Mouse (Mus musculus) cerebellum, postnatal 4 days (tissue): ENCODE results near the gene Atl2.

Experiments
- DNase-seq, 2 experiments: peaks; one replicate each; pipeline ENCODE4 v3.0.0; 2022; ENCODE audit warnings: low spot score in 2 of 2, mixed read lengths in 1 of 2

The Atl2 gene

DNA sequence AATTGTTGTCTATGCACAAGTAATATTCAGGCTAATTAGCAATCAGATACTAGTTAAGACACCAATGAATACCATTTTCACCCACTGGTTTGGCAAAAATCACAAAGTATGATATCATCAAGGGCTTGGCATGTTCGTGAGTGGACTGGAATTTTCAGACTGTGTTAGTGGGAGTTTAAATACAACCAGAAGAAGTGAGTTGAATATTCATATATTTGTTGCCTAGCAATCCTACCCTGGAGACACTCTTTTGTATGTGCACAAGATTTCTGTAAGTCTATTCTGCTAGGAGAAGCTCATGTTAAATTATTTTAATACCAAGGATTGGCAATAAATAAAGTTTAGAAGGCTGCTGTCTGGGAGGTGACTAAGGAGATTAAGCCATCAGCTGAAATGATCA lies 71.5 kb downstream of the Atl2 start:
- no peak for DNase-seq

DNA sequence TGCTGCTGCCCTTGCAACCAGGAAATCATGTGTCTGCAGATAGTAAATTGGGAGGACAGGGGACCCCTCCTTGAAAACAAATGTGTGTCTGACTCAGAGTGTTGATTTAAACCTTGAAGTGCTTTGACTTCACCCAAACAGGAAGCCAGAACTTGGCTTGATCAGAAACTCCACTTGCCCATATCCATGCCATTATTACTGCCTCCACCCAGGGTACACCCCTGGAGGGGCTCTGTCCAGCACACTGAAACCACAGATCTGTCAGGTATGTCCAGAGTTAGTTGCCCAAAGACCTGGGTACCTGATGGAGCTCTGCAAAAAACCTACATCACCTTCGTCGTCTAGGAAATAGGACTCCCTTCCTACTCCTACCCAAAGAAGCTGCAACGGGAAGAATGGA lies 77.0 kb downstream of the Atl2 start:
- DNase-seq, result no peak

DNA sequence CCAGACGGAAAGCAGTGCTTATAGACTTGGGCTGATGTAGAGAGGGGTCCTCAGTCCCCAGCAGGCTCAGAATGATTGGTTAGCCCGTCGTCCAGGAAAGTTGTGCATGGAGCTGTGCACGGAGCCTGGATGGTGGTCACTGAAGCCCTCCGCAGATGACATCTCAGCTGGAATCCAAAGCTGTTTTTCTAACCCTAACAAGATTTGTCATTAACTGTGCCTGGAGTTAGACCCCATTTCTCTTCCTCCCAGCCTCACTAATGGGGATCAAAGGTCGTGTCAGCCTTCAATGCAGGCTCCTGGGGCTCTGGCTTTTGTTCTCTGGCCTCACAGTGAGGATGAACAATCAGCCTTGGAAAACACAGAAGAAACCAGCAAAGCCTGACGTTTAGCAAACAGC lies 77.9 kb downstream of the Atl2 start:
- DNase-seq, result no peak

- DNase-seq, result no peak
These were observed 78.4 kb downstream of the Atl2 start for GRCm38 (mm10) chr17:79817551-79817950.

DNA sequence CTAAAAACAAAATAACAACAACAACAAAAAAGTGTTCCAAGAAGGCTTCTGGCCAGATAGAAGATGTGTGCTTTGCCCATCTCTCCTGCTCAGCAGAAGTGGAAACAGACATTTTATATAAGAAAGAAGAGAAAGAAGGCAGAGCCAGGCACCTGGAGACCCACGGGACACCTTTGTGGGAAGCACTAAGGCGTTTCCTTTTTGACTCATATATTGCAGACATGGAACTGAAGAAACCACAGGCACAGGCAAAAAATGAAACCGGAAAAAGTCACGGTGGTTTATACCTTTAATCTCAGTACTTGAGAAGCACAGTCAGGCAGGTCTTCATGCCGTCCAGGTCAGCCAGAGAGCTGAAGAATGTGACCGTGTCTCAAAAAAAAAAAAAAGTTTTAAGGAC lies 79.0 kb downstream of the Atl2 start:
- DNase-seq, result no peak

GRCm38 (mm10) chr17:79810421-79810820 lies 85.5 kb downstream of the Atl2 start:
- DNase-seq, result no peak

- DNase-seq, result no peak
These were observed 86.2 kb downstream of the Atl2 start for GRCm38 (mm10) chr17:79809491-79810316.

DNA sequence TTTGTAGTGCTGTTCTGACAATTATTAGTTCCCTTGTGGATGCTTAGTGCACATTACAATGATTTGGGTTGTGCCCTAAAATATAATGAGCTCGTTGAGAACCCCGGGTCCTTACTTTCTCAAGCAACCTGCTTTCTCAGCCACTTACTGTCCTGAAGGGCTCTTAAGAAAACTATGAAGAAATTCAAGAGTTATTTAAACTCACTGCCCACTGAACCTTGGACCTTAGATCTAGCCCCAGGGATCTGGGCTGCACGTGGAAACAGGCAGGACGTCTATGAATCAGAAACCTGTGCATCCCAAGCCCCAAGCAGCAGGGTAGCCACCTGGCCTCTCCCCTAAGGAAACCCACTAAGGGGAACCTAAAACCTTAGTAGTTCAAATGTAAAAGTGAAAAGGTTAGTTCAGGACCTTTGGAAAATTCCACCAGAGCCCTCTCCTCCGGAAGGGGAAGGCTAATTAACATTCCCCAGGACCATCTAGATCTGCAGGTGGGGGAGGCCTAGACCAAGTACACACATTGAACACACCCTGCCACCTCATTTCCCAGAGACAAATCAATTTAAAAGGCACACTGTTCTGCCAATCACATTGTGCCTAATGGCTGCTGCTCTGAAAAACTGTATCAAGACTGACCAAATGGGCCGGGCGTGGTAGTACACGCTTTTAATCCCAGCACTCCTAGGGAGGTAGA lies 88.5 kb downstream of the Atl2 start:
- DNase-seq, result no peak

GRCm38 (mm10) chr17:79804747-79805146 lies 91.2 kb downstream of the Atl2 start:
- DNase-seq, result no peak

- DNase-seq, result no peak
These were observed 93.9 kb downstream of the Atl2 start for GRCm38 (mm10) chr17:79802056-79802455.

- no peak for DNase-seq
These were observed 97.1 kb downstream of the Atl2 start for GRCm38 (mm10) chr17:79798831-79799230.
